Mouse (Mus musculus) embryonic facial prominence, embryonic 11.5 days (tissue): ENCODE data around the gene Gm6899. TPM values are rescaled to one million over a fixed set of nuclear protein-coding genes. Genes with fewer than 3 reads are reported as not detected.
A peak's percentile ranks its signal among the peaks of the same experiment; 100 is the strongest.

Experiments used
- ATAC-seq: fragments of 200-750 bp; cut with Nextera tagmentation; replicated peaks from 2 replicates; pipeline ENCODE4 v1.8.0; 2017; ENCODE audit warnings: low read depth; ENCODE audit not compliant: insufficient number of reproducible peaks, low FRiP score, low TSS enrichment
- DNase-seq: peaks from one replicate; pipeline ENCODE4 v3.0.0-alpha.2; 2015; ENCODE audit warnings: low spot score
- H3K27ac ChIP-seq: fragments of 300-500 bp; sonication (generic); replicated peaks from 2 replicates; pipeline ENCODE4 v1.5.1; 2014; ENCODE audit warnings: mild to moderate bottlenecking, low read depth, low read length, control low read depth
- H3K27me3 ChIP-seq: fragments of 300-500 bp; sonication (generic); 2 replicates; pipeline ENCODE4 v1.6.1; 2014; ENCODE audit warnings: mild to moderate bottlenecking, low read length, moderate library complexity, mixed read lengths; ENCODE audit not compliant: control insufficient read depth, insufficient read depth
- H3K36me3 ChIP-seq: fragments of 300-500 bp; sonication (generic); replicated peaks from 2 replicates; pipeline ENCODE4 v1.6.1; 2014; ENCODE audit warnings: low read depth, mild to moderate bottlenecking, low read length, moderate library complexity, mixed read lengths; ENCODE audit not compliant: control insufficient read depth, insufficient read depth
- H3K4me1 ChIP-seq: fragments of 300-500 bp; sonication (generic); 2 replicates; pipeline ENCODE4 v1.6.1; 2014; ENCODE audit warnings: low read length, mixed read lengths; ENCODE audit not compliant: control insufficient read depth, insufficient read depth
- H3K4me2 ChIP-seq: fragments of 300-500 bp; sonication (generic); 2 replicates; pipeline ENCODE4 v1.6.1; 2014; ENCODE audit warnings: low read depth, mild to moderate bottlenecking, control low read depth, low read length, moderate library complexity
- H3K4me3 ChIP-seq: fragments of 300-500 bp; sonication (generic); 2 replicates; pipeline ENCODE4 v1.5.1; 2014; ENCODE audit warnings: low read depth, low read length, control low read depth
- H3K9ac ChIP-seq: fragments of 300-500 bp; sonication (generic); replicated peaks from 2 replicates; pipeline ENCODE4 v1.6.1; 2014; ENCODE audit warnings: mild to moderate bottlenecking, control low read depth, low read length
- H3K9me3 ChIP-seq: fragments of 300-500 bp; sonication (generic); replicated peaks from 2 replicates; pipeline ENCODE4 v1.6.1; 2016; ENCODE audit warnings: mild to moderate bottlenecking, low read length, inconsistent platforms, mixed read lengths; ENCODE audit not compliant: control insufficient read depth
- WGBS: fragments of 180-500 bp; shearing (Covaris S2); extraction: QIAGEN DNeasy Blood & Tissue Kit; methylation state at CpG from one replicate; pipeline ENCODE4 v1.1.7; 2014; 5-methylcytosine and 5-hydroxymethylcytosine counted together
- polyA plus RNA-seq: library from polyadenylated mRNA; unstranded; fragments of >200 nt; fragmentation: Nextera tagmentation; extraction: Ambion mirVana; gene quantifications from 2 replicates; pipeline ENCODE4 v1.2.1, GENCODE M21; 2014

Gene Gm6899
- not detected in 2 replicates for polyA plus RNA-seq

DNA sequence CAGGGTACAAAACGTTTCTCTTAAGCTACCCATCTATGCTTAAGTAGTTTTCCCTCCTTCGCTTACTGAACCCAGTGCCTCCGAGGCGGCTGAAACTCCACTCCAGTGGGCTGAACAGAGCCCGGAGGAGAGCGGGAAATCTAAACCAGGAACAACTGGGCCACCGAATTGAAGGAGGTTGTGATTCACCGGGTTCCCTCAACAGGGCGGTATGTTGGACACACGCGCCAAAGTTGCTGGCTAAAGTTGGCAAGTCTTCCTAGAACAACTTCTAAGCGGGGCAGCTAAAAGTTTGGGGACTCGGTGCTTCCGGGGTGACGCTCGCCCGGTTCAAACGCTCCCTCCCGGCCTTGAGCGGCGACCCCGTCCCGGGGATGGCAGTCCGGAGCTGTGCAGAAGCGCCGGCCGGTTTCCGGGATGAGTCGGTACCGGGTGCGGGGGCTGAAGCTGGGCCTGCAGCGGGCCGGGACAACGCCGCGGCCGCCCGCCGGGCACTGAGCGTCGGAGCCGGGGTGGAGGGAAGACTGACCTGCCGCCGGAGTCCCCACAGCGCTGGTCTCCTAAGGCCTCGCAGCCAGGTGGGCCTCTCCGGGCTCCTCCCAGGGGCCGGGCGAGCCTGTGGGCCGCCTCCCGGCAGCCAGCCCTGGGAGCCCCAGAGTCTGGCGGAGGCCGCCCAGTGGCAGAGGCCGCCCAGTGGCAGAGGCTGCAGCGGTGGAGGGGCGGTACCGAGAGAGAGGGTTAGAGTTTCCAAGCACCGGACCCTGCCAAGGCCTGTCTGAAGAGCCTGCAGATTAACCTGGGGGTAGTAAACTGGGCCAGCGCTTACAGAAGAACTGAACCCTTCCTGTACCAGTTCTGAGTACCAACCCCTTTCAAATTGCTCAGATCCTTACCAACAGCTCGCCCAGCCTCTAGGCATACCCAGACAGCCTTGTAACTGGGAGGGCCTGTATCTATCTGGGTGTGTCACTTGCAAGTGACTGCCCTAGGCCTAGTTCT, at the start of gene Gm6899, which contains the start of gene Vrk2:
Gene Gm6899, plus strand, starts transcription at position 181 of the 999 bp plus-strand sequence.
Gene Vrk2, minus strand, starts transcription at position 939 of the 999 bp plus-strand sequence.
- no peaks in the 10 kb centered on the region for H3K9me3 ChIP-seq
- H3K4me1 ChIP-seq: 0 out of 2 replicates have a peak, but pooled peaks cover 2% of the 10 kb centered on the region
- WGBS: under 1% methylated on average over 60 of the region's 60 CpGs
- H3K9ac ChIP-seq: peak within 1 kb of the TSS; percentile 89
- no peaks in the 10 kb centered on the region for H3K27me3 ChIP-seq
- ATAC-seq: peak; percentile 99
- H3K27ac ChIP-seq: peak within 1 kb of the TSS; percentile 52; the same call in 1 of the 2 replicates
- DNase-seq: peak; percentile 90
- H3K4me2 ChIP-seq: peak within 1 kb of the TSS; percentile 60
- H3K36me3 ChIP-seq: no peaks in the 10 kb centered on the region
- peak within 1 kb of the TSS; percentile 65 for H3K4me3 ChIP-seq

DNA sequence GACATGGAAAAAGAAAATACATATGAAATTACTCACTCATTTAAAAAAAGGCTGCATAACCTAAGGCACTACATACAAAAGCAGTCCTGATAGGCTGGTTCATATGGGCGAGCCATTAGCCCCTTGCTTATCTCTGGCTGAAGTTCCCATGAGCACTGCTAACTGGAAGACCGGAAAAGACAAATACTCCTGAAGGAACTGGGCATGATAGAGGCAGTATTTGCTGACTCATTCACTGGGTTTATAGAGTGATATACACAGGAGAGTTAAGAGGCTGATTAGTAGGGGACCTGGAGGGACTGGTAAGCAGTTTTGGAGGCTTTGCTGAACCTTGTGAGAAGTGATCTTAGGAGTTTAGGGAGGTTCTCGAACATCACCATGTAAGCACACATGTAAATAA, 41.5 kb upstream of the Gm6899 start:
- Histone ChIP-seq H3K4me2 (no peak overlapping the region), H3K4me1 (no peaks in the 10 kb centered on the region), H3K36me3 (no peaks in the 10 kb centered on the region), H3K27me3 (no peaks in the 10 kb centered on the region), H3K9me3 (no peaks in the 10 kb centered on the region), H3K4me3 (no peak overlapping the region), H3K9ac (no peak overlapping the region), H3K27ac (no peak overlapping the region)
- DNase-seq (no peak), ATAC-seq (no peak)
- 84% methylated on average over 3 of the region's 3 CpGs for WGBS

DNA sequence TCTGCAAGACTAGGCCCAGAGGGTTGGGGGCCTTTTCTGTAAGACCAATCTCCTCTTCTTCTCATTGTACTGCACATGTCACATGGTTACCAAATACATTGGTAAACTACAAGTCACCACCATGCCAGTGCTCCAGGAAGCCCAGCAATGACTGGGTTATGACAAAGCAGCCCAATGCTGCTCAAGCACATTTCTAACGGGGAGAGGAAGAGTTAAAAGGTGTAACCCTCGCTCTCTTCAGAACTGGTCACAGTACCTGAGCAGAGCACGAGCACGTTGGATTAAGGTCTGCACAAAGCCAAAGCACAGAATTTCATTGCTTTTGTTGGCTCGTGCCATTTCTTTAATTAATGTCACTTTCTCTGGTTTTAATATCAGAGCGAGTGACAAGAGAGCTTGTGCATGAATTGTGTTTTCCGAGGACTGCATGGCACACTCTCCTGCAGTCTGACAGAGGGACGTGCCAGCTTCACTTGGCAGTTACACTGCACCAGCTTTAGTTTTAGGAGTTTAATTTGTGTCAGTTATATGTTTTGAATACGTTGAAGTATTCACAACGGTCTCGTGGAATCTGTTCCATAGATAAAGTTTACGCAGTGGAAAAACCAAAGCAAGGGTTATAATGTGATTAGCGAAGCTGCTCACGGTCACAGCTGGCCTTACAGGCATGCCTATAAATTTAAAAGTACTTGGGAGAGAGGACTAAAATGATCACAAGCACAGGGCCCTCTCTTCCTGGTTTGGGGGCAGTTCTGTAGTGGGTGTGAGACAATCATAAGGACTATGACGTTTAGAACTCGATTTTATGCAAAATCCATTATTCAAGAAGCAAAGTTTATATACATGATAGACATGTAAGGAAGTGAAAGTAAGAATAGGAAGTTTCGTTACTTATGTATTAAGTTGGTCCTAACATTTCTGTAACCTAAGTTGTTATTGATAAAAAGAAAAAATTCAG, 7.4 kb upstream of the Gm6899 start:
- no peaks in the 10 kb centered on the region for H3K4me1 ChIP-seq
- DNase-seq (no peak), ATAC-seq (no peak)
- H3K9me3 ChIP-seq: no peaks in the 10 kb centered on the region
- no peaks in the 10 kb centered on the region for H3K27me3 ChIP-seq
- H3K36me3 ChIP-seq: no peaks in the 10 kb centered on the region
- WGBS: 89% methylated on average over 17 of the region's 17 CpGs
- H3K27ac ChIP-seq: no peak overlapping the region
- H3K4me2 ChIP-seq: no peak overlapping the region
- no peak overlapping the region for H3K4me3 ChIP-seq
- H3K9ac ChIP-seq: no peak overlapping the region

DNA sequence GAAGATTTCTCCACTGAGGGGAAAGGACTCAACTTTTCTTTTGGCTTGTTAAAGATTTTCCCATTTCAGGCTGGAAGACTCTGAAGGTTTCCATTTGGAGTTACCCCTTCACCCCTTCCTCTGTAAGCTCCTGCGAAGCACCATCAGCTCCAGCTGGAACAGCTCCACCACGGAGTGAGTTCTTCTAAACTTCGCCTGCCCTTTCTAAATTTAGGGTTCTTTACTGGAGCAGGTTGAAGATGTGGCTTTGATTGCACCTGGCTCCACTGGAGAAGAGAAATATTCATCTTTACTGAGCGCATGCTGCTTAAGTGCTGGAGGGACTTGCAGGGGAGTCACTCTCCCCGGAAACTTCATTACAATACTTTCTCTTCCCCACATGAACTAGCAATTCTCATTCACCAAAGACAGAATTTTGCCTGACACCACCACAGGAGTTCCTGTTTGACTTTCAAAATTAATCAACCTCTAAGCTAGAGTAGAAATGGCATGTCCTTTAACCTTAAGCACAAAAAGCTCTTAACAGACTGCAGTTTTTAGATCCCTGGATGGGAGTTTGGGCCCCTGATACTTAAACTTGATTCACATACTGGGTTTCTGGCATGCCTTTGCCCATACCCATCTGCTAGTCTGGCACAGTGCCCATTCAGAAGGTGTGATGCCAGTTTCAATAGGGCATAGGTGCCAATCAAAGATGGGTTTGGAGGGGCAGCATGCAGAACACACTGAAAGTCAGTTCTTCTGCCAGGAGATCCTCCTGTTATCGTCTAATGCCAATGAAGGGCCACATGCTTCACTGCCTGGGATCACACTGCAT, 6.5 kb upstream of the Gm6899 start:
- H3K4me2 ChIP-seq: no peak overlapping the region

DNA sequence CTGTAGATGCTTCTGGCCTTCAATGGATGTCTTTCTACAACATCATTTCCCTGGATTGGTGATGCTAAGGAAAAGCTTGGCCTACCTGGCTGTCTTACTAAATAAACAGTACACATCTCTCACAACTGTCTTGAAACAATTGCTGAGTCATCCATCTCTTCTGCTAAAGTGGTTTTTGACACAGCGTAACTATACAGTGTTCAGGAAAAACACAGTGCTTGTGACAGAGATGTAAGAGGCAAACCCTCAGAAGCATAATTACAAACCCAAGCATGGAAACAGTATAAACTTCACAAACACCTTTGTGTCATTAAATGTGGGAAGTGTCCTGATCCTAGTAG, 5.9 kb upstream of the Gm6899 start:
- Histone ChIP-seq H3K4me3 (no peak overlapping the region), H3K36me3 (no peaks in the 10 kb centered on the region), H3K9me3 (no peaks in the 10 kb centered on the region), H3K9ac (no peak overlapping the region), H3K4me2 (no peak overlapping the region), H3K27ac (no peak overlapping the region), H3K4me1 (no peaks in the 10 kb centered on the region), H3K27me3 (no peaks in the 10 kb centered on the region)
- ATAC-seq: no peak
- DNase-seq: no peak
- WGBS: 90% methylated on average over 1 of the region's 1 CpGs

More for the DNA sequence above, 6.5 kb upstream of the Gm6899 start:
- H3K4me3 ChIP-seq: no peak overlapping the region
- H3K27me3 ChIP-seq: no peaks in the 10 kb centered on the region
- no peak overlapping the region for H3K9ac ChIP-seq
- ATAC-seq: no peak
- DNase-seq: no peak
- no peaks in the 10 kb centered on the region for H3K4me1 ChIP-seq
- H3K27ac ChIP-seq: no peak overlapping the region
- WGBS: 81% methylated on average over 6 of the region's 6 CpGs
- no peaks in the 10 kb centered on the region for H3K9me3 ChIP-seq
- no peaks in the 10 kb centered on the region for H3K36me3 ChIP-seq

DNA sequence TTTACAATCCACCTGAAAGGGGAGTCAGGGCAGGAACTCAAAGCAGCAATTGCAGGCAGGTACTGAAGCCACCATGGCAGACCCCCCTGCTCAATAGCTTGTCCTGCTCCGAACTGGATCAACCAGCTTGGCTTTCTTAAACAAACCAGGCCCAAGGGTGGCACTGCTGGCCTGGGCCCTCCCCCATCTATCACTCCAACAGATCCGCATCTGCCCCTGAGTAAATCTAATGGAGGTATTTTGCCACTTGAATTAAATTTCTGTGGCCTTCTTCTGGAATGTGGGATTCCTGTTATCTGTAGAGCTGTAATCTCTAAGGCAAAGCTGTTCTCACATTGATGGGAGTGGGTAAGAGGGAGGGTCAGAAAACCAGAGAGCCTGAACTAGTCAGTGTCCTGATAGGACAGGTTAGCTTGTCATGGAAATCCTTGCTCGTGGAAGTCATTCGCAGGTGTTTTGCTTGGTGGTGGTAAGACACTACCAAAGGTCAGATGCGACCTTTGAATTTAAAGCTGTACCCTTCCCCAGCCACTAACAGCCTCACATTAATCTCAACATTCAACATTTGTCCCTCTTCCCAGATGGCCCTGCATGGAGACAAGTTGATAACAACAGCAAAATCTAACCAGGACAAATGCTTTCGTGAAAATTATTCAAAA, 517 bp upstream of the Gm6899 start:
- no peaks in the 10 kb centered on the region for H3K36me3 ChIP-seq
- WGBS: 27% methylated on average over 6 of the region's 6 CpGs
- peak; percentile 6 for DNase-seq
- peak overlapping the region; percentile 65 for H3K4me3 ChIP-seq
- H3K27me3 ChIP-seq: no peaks in the 10 kb centered on the region
- H3K9me3 ChIP-seq: no peaks in the 10 kb centered on the region
- ATAC-seq: no peak
- peak overlapping the region; percentile 60 for H3K4me2 ChIP-seq
- H3K4me1 ChIP-seq: 0 out of 2 replicates have a peak, but pooled peaks cover 2% of the 10 kb centered on the region
- peak overlapping the region; percentile 89 for H3K9ac ChIP-seq
- H3K27ac ChIP-seq: no peak overlapping the region

DNA sequence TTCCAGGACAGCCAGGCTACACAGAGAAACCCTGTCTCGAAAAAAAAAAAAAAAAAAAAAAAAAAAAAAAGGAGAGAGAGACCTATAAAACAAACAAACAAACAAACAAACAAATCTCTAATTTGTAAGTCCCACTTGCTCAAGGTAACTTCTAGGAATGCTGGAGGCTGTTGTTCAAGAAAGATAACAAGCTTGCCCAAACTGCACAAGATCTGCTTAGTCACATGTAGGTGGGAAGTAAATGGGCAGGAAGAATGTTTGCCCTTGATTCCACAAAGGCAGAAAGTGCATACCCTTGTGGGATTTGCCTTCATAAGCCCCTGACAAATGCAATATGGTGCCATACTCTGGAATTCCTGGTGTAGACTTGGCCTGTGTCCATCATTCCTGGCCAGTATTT, 1.4 kb downstream of the Gm6899 start:
- Histone ChIP-seq H3K9ac (no peak overlapping the region), H3K27ac (no peak overlapping the region), H3K4me3 (no peak overlapping the region), H3K36me3 (no peaks in the 10 kb centered on the region), H3K4me1 (0 out of 2 replicates have a peak, but pooled peaks cover 2% of the 10 kb centered on the region), H3K27me3 (no peaks in the 10 kb centered on the region), H3K4me2 (no peak overlapping the region), H3K9me3 (no peaks in the 10 kb centered on the region)
- WGBS: 55% methylated on average over 1 of the region's 1 CpGs
- DNase-seq (no peak), ATAC-seq (no peak)
